Mouse (Mus musculus) midbrain, postnatal 0 days (tissue): ENCODE results near the gene Ddx46. TPM values are rescaled to one million over a fixed set of nuclear protein-coding genes. Genes with fewer than 3 reads are reported as not detected.

Experiments
- ATAC-seq: fragments of 200-750 bp; cut with Nextera tagmentation; 2 replicates; pipeline ENCODE4 v1.8.0; 2017; ENCODE audit warnings: moderate number of reproducible peaks, mild to moderate bottlenecking, moderate TSS enrichment, moderate library complexity; ENCODE audit not compliant: low FRiP score
- DNase-seq: peaks from one replicate; pipeline ENCODE4 v3.0.0-alpha.2; 2015; ENCODE audit warnings: low spot score
- H3K27ac ChIP-seq: fragments of 300-500 bp; sonication (generic); 2 replicates; pipeline ENCODE4 v1.5.1; 2014; ENCODE audit warnings: low read depth, mild to moderate bottlenecking, low read length, mixed read lengths
- H3K27me3 ChIP-seq: fragments of 300-500 bp; sonication (generic); 2 replicates; pipeline ENCODE4 v1.6.1; 2014; ENCODE audit warnings: low read length, control low read depth, mixed read lengths; ENCODE audit not compliant: insufficient read depth
- H3K36me3 ChIP-seq: fragments of 300-500 bp; sonication (generic); 2 replicates; pipeline ENCODE4 v1.6.1; 2014; ENCODE audit warnings: low read length, control low read depth, mixed read lengths; ENCODE audit not compliant: insufficient read depth
- H3K4me1 ChIP-seq: fragments of 300-500 bp; sonication (generic); 2 replicates; pipeline ENCODE4 v1.6.1; 2014; ENCODE audit warnings: mild to moderate bottlenecking, control low read depth, antibody characterized with exemption, low read length, mixed read lengths; ENCODE audit not compliant: insufficient read depth
- H3K4me2 ChIP-seq: fragments of 300-500 bp; sonication (generic); 2 replicates; pipeline ENCODE4 v1.6.1; 2014; ENCODE audit warnings: low read depth, mild to moderate bottlenecking, low read length, mixed read lengths; ENCODE audit not compliant: poor library complexity, severe bottlenecking
- H3K4me3 ChIP-seq: fragments of 300-500 bp; sonication (generic); 2 replicates; pipeline ENCODE4 v1.5.1; 2014; ENCODE audit warnings: low read depth, mild to moderate bottlenecking, low read length, moderate library complexity
- H3K9ac ChIP-seq: fragments of 300-500 bp; sonication (generic); replicated peaks from 2 replicates; pipeline ENCODE4 v1.6.1; 2014; ENCODE audit warnings: mild to moderate bottlenecking, low read length, moderate library complexity, mixed read lengths; ENCODE audit not compliant: poor library complexity, severe bottlenecking
- H3K9me3 ChIP-seq: fragments of 300-500 bp; sonication (generic); 2 replicates; pipeline ENCODE4 v1.6.1; 2016; ENCODE audit warnings: low read length, control low read depth
- CTCF ChIP-seq: IDR thresholded peaks from 2 replicates; pipeline ENCODE4 v1.5.1; 2016; ENCODE audit warnings: antibody characterized with exemption, mild to moderate bottlenecking
- WGBS: fragments of 180-500 bp; shearing (Covaris S2); extraction: QIAGEN DNeasy Blood & Tissue Kit; methylation state at CpG from one replicate; pipeline ENCODE4 v1.1.7; 2014; 5-methylcytosine and 5-hydroxymethylcytosine counted together
- polyA plus RNA-seq: library from polyadenylated mRNA; unstranded; fragments of >200 nt; fragmentation: Nextera tagmentation; extraction: Ambion mirVana; gene quantifications from 2 replicates; pipeline ENCODE4 v1.2.1, GENCODE M21; 2015
- total RNA-seq: library from RNA; depleted of rRNA; stranded (reverse); fragments of >200 nt; gene quantifications from 2 replicates; pipeline ENCODE4 v1.2.3, GENCODE M21; 2014

The Ddx46 gene
- total and polyA plus RNA-seq, 2 experiments from 2014 or later = 21.9 to 22.3 TPM

DNA sequence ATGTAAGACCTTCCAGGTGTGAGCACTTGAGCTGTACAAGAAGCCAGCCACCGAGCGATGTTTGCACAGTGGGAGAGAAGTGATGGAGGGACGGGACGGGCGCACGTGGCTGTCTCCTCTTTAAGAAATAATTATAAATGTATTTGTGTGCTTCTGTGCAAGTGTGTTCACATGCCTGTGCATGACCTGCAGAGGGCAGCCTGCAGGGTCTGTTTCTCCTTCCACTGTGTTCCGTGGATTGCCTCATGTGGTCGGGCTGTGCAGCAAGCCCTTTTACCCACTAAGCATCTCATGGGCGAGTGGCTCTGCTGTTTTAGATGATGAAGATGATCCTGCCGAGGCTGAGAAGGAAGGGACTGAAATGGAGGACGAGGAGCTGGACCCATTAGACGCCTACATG, 15.3 kb downstream of the Ddx46 start:
- no peak overlapping the region for H3K27ac ChIP-seq
- H3K9me3 ChIP-seq = no peaks in the 10 kb centered on the region
- H3K9ac ChIP-seq = no peak overlapping the region
- peak; percentile 52 for TF ChIP-seq CTCF
- no peak overlapping the region for H3K4me2 ChIP-seq
- 92% methylated on average over 12 of the region's 12 CpGs for WGBS
- DNase-seq = no peak
- no peaks in the 10 kb centered on the region for H3K4me1 ChIP-seq
- H3K27me3 ChIP-seq = no peaks in the 10 kb centered on the region
- no peak for ATAC-seq
- peaks cover 89% of the 10 kb centered on the region for H3K36me3 ChIP-seq
- no peak overlapping the region for H3K4me3 ChIP-seq

DNA sequence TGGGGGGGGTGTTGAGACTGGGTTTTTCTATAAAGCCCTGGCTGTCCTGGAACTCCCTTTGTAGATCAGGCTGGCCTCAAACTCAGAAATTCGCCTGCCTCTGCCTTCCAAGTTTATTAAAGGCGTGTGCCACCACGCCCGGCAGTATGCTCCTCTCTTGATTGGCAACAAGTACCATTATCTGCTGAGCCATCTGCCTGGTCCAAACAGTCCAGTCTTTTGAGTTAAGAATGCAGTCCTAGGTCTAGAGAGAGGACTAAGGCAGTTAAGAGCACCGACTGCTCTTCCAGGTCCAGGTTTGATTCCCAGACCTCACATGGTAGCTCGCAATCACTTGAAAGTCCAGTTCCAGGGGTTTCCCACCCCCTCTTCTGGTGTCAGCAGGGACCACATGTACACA, 16.2 kb downstream of the Ddx46 start:
- no peak overlapping the region for H3K9ac ChIP-seq
- no peak overlapping the region for H3K27ac ChIP-seq
- DNase-seq (no peak), ATAC-seq (no peak)
- H3K4me2 ChIP-seq = no peak overlapping the region
- WGBS = 94% methylated on average over 6 of the region's 6 CpGs
- no peaks in the 10 kb centered on the region for H3K9me3 ChIP-seq
- TF ChIP-seq CTCF = no peak
- no peaks in the 10 kb centered on the region for H3K27me3 ChIP-seq
- H3K4me1 ChIP-seq = no peaks in the 10 kb centered on the region
- peaks cover 90% of the 10 kb centered on the region for H3K36me3 ChIP-seq
- no peak overlapping the region for H3K4me3 ChIP-seq

DNA sequence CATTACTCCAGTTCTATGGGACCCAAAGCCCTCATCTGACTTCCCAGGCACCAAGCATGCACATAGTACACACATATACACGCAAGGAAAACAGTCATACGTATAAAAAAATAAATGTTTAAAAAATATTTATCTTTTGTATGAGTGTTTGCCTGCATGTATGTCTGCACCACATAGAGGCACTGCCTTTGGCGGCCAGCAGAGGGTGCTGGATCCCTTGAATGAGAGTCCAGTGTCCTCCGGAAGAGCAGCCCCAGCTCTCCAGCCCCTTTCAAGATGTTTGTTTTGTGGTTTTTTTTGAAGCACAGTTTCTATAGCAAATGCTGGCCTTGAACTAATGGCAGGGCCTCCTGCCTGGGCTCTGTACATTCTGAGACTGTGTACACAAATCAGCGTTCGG, 33.7 kb downstream of the Ddx46 start:
- Histone ChIP-seq H3K4me3 (no peak overlapping the region), H3K9me3 (no peaks in the 10 kb centered on the region), H3K27me3 (no peaks in the 10 kb centered on the region), H3K4me2 (no peak overlapping the region), H3K9ac (no peak overlapping the region), H3K36me3 (peaks cover 69% of the 10 kb centered on the region), H3K4me1 (no peaks in the 10 kb centered on the region), H3K27ac (no peak overlapping the region)
- WGBS = 82% methylated on average over 6 of the region's 6 CpGs
- peak; percentile 43 for DNase-seq
- ATAC-seq = no peak
- TF ChIP-seq CTCF = peak; percentile 69

DNA sequence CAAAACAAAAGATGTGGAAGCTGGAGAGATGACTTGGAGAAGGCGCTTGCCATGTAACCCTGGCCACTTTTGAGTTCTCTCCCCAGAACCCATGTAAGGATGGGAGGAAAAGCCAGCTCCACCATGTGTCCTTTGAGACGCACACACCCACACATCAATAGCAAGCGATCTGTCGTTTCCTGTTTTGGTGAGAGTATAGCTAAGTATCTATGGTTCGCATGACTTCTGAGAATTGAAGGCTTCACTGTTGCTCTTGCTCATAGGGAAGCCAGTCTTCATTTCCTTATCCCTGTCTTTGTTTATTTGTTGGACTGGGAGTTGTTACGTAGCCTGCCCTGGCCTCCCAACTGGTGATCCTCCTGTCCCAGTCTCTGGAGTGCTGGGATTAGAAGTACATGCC, 37.9 kb downstream of the Ddx46 start:
- H3K27ac ChIP-seq = no peak overlapping the region
- no peaks in the 10 kb centered on the region for H3K9me3 ChIP-seq
- H3K4me3 ChIP-seq = no peak overlapping the region
- WGBS = 91% methylated on average over 6 of the region's 6 CpGs
- no peaks in the 10 kb centered on the region for H3K27me3 ChIP-seq
- no peak overlapping the region for H3K4me2 ChIP-seq
- no peak for DNase-seq
- TF ChIP-seq CTCF = no peak
- no peaks in the 10 kb centered on the region for H3K4me1 ChIP-seq
- H3K36me3 ChIP-seq = peaks cover 73% of the 10 kb centered on the region
- no peak overlapping the region for H3K9ac ChIP-seq
- no peak for ATAC-seq

DNA sequence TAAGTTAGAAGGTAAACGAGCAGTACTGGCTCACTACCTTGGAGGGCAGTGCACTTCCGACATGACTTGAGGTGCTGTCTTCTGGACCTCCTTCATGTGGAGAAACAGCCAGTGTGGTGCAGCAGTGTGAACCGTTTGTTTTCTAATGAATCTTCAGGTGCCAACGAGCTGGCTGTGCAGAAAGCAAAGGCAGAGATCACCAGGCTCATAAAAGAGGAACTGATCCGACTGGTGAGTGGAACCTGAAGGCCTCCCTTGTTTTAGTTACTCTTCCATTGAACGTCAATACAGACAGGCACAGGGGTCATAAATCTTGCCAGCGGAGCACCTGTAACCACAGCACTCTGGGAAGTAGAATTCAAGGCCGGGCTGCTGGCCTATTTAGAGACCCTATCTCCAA, 42.5 kb downstream of the Ddx46 start:
- Histone ChIP-seq H3K27ac (no peak overlapping the region), H3K4me3 (no peak overlapping the region), H3K9ac (no peak overlapping the region), H3K36me3 (peaks cover 73% of the 10 kb centered on the region), H3K4me2 (no peak overlapping the region), H3K4me1 (no peaks in the 10 kb centered on the region), H3K9me3 (no peaks in the 10 kb centered on the region), H3K27me3 (no peaks in the 10 kb centered on the region)
- ATAC-seq = no peak
- no peak for DNase-seq
- WGBS = 90% methylated on average over 8 of the region's 8 CpGs
- TF ChIP-seq CTCF = no peak

DNA sequence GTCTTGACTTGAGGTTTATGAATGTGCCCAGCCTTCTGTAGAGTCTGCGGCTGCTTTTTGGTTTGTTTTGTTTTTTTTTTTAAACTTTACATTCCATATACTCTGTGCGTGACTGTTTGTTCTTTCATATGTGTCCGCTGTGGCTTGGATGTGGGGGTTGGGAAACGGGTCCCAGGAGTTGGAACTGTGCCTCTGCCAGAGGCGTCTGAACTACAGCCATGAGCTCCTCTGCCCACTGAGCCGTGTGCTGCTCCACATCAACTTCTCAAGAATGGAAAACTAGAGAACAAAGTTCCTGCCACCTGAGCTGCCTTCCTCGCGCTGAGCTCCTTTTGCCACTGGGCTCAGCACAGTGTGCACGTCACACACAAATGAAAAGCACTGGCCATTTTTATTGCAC, 47.4 kb downstream of the Ddx46 start:
- Histone ChIP-seq H3K9me3 (no peaks in the 10 kb centered on the region), H3K4me3 (no peak overlapping the region), H3K9ac (no peak overlapping the region), H3K27ac (no peak overlapping the region), H3K27me3 (no peaks in the 10 kb centered on the region), H3K36me3 (peaks cover 35% of the 10 kb centered on the region), H3K4me1 (no peaks in the 10 kb centered on the region), H3K4me2 (no peak overlapping the region)
- DNase-seq = no peak
- no peak for ATAC-seq
- WGBS = 89% methylated on average over 9 of the region's 9 CpGs
- no peak for TF ChIP-seq CTCF
